ENCODE assay signal across 11 mouse cellular contexts in genomic region chr13:48672312-48672840, GRCm38 (mm10). TPM values are rescaled to one million over a fixed set of nuclear protein-coding genes. Genes with fewer than 3 reads are reported as not detected.
A peak's percentile ranks its signal among the peaks of the same experiment; 100 is the strongest.
DNase-seq lines count a peak whose midpoint lies in the region; ATAC-seq and TF ChIP-seq lines count a peak whose summit lies in the region.
"Had no signal": no experiment of that assay in that cellular context is flagged by ENCODE, and none has a peak within 500 bp of the region (broad histone marks: within the 10 kb centered on the region; RNA-seq: fewer than 3 reads in every experiment).

No protein-coding gene starts in this region.

- ATAC-seq in limb, embryonic 12.5 days (ENCODE audit: insufficient number of reproducible peaks, insufficient read depth, low FRiP score, low TSS enrichment, low read depth) = 0 out of 2 replicates have a peak, but pooled peaks have one; percentile 43
- ATAC-seq in stomach, postnatal 0 days (ENCODE audit: low FRiP score, low TSS enrichment) = peak; percentile 44; the same call in 1 of the 2 replicates

- H3K27ac ChIP-seq in gastrocnemius, adult 2 months = no peak overlapping the region
- no peak overlapping the region for H3K27ac ChIP-seq in limb, embryonic 12.5 days
- no peak overlapping the region for H3K27ac ChIP-seq in stomach, postnatal 0 days (replicated peaks)

- under 1% methylated on average over 24 of the region's 24 CpGs for WGBS in limb, embryonic 12.5 days
- 4% methylated on average over 24 of the region's 24 CpGs for WGBS in stomach, postnatal 0 days

- H3K9ac ChIP-seq in limb, embryonic 12.5 days (replicated peaks) = no peak overlapping the region
- peak overlapping the region; percentile 43; the same call in 1 of the 2 replicates for H3K9ac ChIP-seq in stomach, postnatal 0 days (ENCODE audit: low read length)

- intact Hi-C loops in gastrocnemius, adult 2 months (cut with DNase I) = no loop called here

- H3K4me1 ChIP-seq in limb, embryonic 12.5 days (replicated peaks) = peaks cover 17% of the 10 kb centered on the region
- H3K4me1 ChIP-seq in stomach, postnatal 0 days (replicated peaks; ENCODE audit: control insufficient read depth, insufficient read depth) = no peaks in the 10 kb centered on the region

- TF ChIP-seq CTCF in gastrocnemius, adult 2 months (IDR thresholded peaks at IDR 0.05) = no peak
- TF ChIP-seq CTCF in stomach, postnatal 0 days (IDR thresholded peaks at IDR 0.05; ENCODE audit: low read depth) = peak; percentile 46

- H3K36me3 ChIP-seq in limb, embryonic 12.5 days = no peaks in the 10 kb centered on the region
- no peaks in the 10 kb centered on the region for H3K36me3 ChIP-seq in stomach, postnatal 0 days (ENCODE audit: control insufficient read depth, insufficient read depth, low read length)

- H3K9me3 ChIP-seq in limb, embryonic 12.5 days = peaks cover 6% of the 10 kb centered on the region; the same call in 1 of the 2 replicates
- H3K9me3 ChIP-seq in stomach, postnatal 0 days (ENCODE audit: control insufficient read depth, low read length) = no peaks in the 10 kb centered on the region

- peaks cover 92% of the 10 kb centered on the region for H3K27me3 ChIP-seq in limb, embryonic 12.5 days
- no peaks in the 10 kb centered on the region; the same call in 1 of the 2 replicates for H3K27me3 ChIP-seq in stomach, postnatal 0 days (ENCODE audit: control insufficient read depth, insufficient read depth, low read length)

- TF ChIP-seq EP300 in stomach, postnatal 0 days (optimal IDR thresholded peaks at IDR 0.05) = no peak

- H3K4me3 ChIP-seq in gastrocnemius, adult 2 months = peak overlapping the region; percentile 13; the same call in 1 of the 2 replicates
- H3K4me3 ChIP-seq in limb, embryonic 12.5 days (replicated peaks) = peak overlapping the region; percentile 25
- H3K4me3 ChIP-seq in stomach, postnatal 0 days (ENCODE audit: low read depth, low read length) = peak overlapping the region; percentile 34

- H3K4me2 ChIP-seq in limb, embryonic 12.5 days = peak overlapping the region; percentile 48
- peak overlapping the region; percentile 51 for H3K4me2 ChIP-seq in stomach, postnatal 0 days (replicated peaks; ENCODE audit: low read depth)

- no peak for DNase-seq in gastrocnemius, adult 2 months
- no peak for DNase-seq in gastrocnemius, postnatal 10 days
- DNase-seq in retina, postnatal 1 day = peak; percentile 37
- no peak for DNase-seq in retina, embryonic 14.5 days (ENCODE audit: low spot score)
- DNase-seq in stomach, postnatal 0 days (ENCODE audit: low spot score) = no peak
- DNase-seq in urinary bladder, adult 18-20 months (ENCODE audit: low spot score in 2 of 2) = no peak
- DNase-seq in left cerebral cortex, adult 9 months (ENCODE audit: low spot score in 2 of 2) = no peak

RNA-seq across cellular contexts. Expression of gene Barx1, which starts 9.6 kb away (rescaled TPM):
- not detected for total RNA-seq in gastrocnemius, adult 2 months (2021)
- total RNA-seq in gastrocnemius, postnatal 10 days (2021) = not detected
- polyA plus RNA-seq in limb, embryonic 12.5 days (2016; fragmentation: Nextera tagmentation; extraction: Ambion mirVana) = 2.7 and 4.8 TPM in 2 replicates
- polyA plus RNA-seq in stomach, postnatal 0 days (2015; fragmentation: Nextera tagmentation; extraction: Ambion mirVana) = 164 and 201 TPM in 2 replicates
- total RNA-seq: left cerebral cortex, postnatal 36 days had no signal
- polyA plus RNA-seq: cortical plate, adult 2 months; neural tube, embryonic 11.5 days had no signal

RNA-seq across cellular contexts. Expression of gene Ptpdc1, which starts 46.9 kb away (rescaled TPM):
- total RNA-seq in gastrocnemius, adult 2 months (2021) = 1 to 10 TPM; 3.2 to 4.7 TPM
- total RNA-seq in gastrocnemius, postnatal 10 days (2021) = 10 to 100 TPM in 1 of 2 experiments, 1 to 10 TPM in 1; 8.1 to 10.4 TPM
- polyA plus RNA-seq in limb, embryonic 12.5 days (2016; fragmentation: Nextera tagmentation; extraction: Ambion mirVana) = 20.1 and 21.1 TPM in 2 replicates
- 3.1 and 3.2 TPM in 2 replicates for polyA plus RNA-seq in stomach, postnatal 0 days (2015; fragmentation: Nextera tagmentation; extraction: Ambion mirVana)
